Mouse (Mus musculus): ENCODE measurements around the gene Atp13a4.

DNA sequence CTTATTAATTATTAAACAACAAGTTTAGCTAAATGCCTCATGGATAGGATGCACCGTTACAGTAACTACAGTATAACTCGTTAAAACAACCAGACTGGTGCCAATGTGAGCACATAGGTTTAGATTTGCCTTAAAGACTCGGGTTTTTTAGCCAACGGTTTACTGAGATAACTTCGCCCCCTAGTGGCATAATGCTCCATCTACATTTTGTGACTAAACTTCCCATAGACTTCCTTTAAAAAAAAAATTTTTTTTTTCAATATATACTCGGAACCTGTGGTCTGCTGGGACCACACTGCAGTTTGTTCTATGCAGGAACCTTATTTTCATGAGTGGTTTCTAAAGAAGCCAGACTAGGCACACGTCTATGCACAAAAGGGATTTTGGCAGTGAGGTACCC is 16.2 kb upstream of the Atp13a4 start:
- TF ChIP-seq CTCF (IDR thresholded peaks at IDR 0.05; ENCODE audit: extremely low read depth, insufficient read length, insufficient replicate concordance, low read depth, low read length) (no peak), POLR2A (IDR thresholded peaks at IDR 0.05; ENCODE audit: low read depth, low read length) (no peak)
